Mouse (Mus musculus): ENCODE data around the gene Kcnh8. TPM values are rescaled to one million over a fixed set of nuclear protein-coding genes. Genes with fewer than 3 reads are reported as not detected.

Gene Kcnh8
- 1 to 10 TPM; 3.6 to 3.7 TPM for total RNA-seq (2021)

DNA sequence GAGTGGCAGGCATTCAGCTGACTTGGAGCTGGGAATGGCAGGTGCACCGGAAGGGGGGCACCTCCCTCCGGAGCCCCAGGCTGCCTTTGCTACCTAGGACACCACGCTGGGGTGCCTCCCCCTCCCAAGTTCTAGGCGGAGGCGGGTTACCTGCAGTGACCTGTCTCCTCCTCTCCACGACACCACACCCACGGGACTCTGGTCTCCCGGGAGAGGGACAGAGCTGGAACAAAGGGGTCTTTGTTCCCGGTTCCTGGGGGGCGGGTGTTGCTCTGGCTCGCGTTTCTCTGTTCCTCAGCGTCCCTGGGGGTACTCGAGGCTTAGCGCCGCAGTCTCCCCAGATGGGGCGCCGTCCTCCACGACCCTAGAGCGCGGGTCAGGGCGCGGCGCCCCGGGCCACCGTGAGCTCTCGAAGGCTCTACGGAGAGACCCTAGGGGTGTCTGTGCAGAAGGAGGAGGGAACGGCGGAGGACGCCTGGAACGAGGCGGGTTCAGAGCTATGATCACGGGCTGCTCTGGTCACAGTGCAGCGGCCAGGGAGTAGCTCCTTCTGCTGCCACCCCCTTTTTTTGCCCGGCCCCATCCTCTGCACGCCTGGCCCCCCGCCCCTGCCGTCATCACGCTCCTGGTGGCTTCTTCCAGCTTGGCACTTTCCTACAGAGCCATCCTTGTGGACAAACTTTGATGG lies at the start of gene Kcnh8:
Gene Kcnh8, plus strand, starts transcription at position 617 of the 688 bp plus-strand sequence.
- intact Hi-C loops (cut with DNase I) = no loop called here
- DNase-seq = peak; percentile 64

GRCm38 (mm10) chr17:52559961-52560720 lies 42.4 kb upstream of the Kcnh8 start:
- intact Hi-C loops (cut with DNase I) = loop anchor here (5.0 kb wide), 1 partner anchor 1272 kb away; no protein-coding TSS in a partner anchor
- peak; percentile 35 for DNase-seq

DNA sequence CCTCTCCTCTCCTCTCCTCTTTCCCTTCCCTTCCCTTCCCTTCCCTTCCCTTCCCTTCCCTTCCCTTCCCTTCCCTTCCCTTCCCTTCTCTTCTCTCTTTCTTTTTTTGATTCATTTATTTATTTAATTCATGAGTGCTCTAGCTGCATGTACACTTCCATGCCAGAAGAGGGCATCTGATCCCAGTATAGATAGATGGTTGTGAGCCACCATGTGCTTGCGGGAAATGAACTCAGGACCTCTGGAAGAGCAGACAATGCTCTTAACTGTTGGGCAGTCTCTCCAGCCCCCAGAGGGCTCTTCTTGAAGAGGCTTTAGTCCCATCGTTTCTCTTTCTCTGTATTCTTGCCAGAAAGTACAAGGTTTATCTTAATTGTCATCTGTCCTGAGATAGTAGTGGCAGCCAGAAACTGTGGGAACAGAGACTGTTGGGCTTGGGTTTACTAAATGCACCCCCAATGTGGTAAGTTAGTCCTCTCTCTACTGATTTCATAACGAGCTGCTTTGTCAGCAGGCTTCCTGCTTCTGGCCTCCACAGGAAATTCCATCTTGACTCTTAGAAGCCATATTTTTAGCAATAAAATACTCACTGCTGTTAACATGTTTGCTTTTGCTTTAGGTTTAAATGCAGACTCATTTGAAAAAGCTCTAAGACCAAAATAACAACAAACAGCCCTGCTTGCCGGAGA lies 36.9 kb upstream of the Kcnh8 start:
- intact Hi-C loops (cut with DNase I) = loop anchor here (2.0 kb wide), 1 partner anchor 823 kb away; no protein-coding TSS in a partner anchor
- no peak for DNase-seq

- intact Hi-C loops (cut with DNase I) = no loop called here
These were observed 32.8 kb upstream of the Kcnh8 start for GRCm38 (mm10) chr17:52569584-52570270.

DNA sequence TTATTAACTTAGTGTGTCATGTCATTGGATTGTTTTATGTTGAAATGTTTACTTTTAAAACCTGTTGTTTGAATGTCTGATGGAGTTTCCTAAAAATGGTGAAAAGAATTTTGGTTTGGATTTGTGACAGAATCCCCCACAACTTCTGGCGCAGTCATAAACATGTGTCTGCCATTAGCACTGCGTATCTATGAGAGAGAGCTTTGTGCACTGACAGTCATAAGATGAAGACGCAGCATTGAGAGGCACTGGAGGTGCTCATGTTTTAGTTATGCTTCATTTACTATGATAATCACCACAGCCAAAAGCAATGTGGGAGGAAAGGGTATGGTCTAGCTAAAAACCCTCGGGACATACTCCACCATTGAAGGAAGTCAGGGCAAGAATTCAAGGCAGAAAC lies 30.3 kb upstream of the Kcnh8 start:
- DNase-seq = no peak
- intact Hi-C loops (cut with DNase I) = no loop called here

More at GRCm38 (mm10) chr17:52569584-52570270, 32.8 kb upstream of the Kcnh8 start:
- DNase-seq = peak; percentile 20

- intact Hi-C loops (cut with DNase I) = no loop called here
- no peak for DNase-seq
These were observed 10.9 kb upstream of the Kcnh8 start for GRCm38 (mm10) chr17:52591503-52592194.

- DNase-seq = no peak
- intact Hi-C loops (cut with DNase I) = no loop called here
These were observed 3.4 kb upstream of the Kcnh8 start for GRCm38 (mm10) chr17:52599141-52599540.

DNA sequence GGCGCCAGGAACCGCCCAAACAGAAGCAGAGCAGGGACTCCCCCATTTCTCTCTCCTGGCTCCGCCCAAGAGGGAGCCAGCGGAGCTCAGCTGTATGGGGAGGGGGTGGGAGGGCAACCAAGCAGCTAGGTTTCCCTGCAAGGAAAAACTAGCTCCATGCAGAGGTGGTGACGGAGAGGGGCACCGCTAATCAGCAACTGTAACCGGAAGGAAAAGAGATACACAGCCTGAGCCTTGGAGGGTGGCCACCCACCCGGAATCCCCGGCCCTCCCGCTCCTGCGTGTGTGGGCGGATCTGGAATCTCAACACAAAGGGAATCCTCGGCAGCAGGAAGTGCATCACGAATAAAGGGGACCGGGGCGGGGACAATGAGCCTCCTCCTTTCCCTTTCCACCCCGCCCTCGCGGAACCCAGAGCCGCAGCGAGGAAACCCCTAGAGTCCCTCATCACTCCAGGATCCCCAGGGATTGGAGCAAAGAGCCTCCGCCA lies 1.6 kb upstream of the Kcnh8 start:
- peak; percentile 85 for DNase-seq
- intact Hi-C loops (cut with DNase I) = no loop called here

DNA sequence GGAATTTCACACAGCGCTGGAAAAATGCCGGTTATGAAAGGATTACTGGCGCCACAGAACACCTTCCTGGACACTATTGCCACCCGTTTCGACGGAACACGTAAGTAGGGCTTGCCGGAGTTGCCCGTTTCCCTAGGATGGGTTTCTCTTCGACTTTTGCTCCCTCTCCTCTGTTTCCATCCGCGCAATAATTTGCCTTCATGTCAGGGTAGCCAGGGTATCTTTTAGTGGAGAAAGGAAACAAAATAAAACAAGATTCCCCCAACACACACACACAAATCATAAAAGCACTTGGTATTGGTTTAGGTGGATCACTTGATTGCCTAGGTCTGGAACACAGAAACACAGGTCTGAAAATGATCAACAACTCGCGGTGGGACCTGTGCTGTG lies 267 bp downstream of the Kcnh8 start:
- DNase-seq = no peak
- intact Hi-C loops (cut with DNase I) = no loop called here

GRCm38 (mm10) chr17:52603411-52603810 lies 902 bp downstream of the Kcnh8 start:
- no peak for DNase-seq
- intact Hi-C loops (cut with DNase I) = no loop called here

DNA sequence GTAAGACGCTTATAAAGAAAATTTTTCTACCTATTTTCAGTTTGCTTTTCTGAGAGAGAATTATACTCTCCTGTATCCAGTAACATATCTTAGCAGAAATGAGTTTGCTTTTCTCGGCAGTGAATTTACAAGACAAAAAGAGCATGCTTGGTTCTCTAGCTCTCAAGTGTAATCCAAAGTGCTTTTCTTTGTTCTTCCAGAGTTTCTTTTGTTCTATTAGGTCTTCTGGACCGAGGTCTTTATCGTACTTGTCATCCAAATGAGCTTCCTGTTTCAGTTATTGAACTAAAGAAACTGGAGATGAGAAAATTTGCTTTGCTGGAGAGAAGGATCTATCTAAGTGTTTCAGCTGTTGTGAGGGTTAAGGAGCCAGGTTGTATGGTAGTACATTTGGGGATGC lies 8.9 kb downstream of the Kcnh8 start:
- DNase-seq = no peak
- intact Hi-C loops (cut with DNase I) = no loop called here

DNA sequence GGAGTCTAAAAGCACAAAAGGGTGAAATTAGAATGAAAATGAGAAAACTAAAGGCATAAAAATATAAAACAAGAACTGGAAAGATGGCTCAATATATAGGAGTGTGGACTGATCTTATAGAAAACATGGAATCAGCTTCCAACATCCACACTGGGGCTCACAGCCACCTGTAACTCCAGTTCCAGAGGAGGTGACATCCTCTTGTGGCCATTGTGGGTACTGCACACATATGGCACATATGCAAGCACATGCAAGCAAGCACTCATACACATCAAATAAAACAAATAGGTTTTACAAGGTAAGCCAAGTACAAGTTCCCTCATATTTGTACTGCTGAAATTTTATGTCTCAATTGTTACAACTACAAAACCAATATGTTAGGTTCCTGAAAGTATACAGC lies 46.7 kb downstream of the Kcnh8 start:
- intact Hi-C loops (cut with DNase I) = no loop called here
- DNase-seq = peak; percentile 13

DNA sequence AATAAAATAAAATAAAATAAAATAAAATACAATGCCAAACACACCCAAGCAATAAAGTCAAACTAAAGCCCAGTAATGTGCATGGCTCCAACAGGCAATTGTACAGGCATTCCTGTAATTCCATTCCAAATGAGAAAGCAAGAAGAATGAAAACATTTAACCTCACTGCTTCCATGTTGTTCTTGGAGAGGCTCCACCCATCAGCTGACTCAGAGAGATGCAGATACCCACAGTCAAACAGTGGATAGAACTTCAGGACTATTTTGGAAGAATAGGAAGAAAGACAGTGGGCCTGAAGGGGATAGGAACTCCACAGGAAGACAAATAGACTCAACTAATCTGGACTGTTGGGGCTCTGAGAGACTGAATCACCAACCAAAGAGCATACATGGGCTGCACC lies 89.5 kb downstream of the Kcnh8 start:
- DNase-seq = no peak
- intact Hi-C loops (cut with DNase I) = no loop called here

DNA sequence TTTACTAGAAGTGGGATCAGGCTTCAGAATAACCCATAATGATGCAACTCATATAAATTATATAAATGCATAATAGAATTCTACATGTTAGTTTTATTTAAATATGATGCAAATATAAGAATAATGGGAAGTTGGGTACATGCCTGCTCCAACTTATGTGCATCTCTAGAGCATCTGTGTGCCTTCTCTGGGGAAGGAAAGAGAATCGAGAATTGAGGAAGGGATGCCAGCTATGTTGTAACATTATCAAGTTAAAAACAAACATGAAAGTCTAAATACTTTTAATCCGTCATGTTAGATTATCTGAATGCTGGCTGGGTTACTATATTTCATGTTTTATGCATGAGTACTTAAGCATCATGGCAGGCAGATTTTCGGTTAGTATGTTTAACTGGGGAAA lies 99.4 kb downstream of the Kcnh8 start:
- intact Hi-C loops (cut with DNase I) = no loop called here

GRCm38 (mm10) chr17:52712319-52712718 lies 109.8 kb downstream of the Kcnh8 start:
- intact Hi-C loops (cut with DNase I) = no loop called here
- DNase-seq = no peak

More for the DNA sequence above, 99.4 kb downstream of the Kcnh8 start:
- DNase-seq = no peak

DNA sequence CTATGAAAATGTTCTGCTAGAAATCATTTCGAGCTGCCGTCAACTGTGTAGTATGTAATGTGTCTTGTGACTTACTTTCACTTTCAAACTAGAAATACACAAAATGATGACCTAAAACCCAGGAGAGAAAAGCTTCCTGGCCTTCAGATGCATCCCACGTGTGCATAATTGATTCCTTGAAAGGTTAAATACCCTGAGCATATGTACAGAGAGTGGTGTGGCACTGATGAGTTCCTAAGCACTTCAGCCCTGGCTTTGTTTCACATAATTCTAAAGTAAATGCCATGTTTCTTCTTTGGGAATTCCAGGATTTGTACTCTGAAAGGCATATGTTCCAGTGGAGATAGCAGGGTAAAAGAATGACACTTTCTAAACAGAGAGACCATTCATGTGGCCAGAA lies 119.7 kb downstream of the Kcnh8 start:
- DNase-seq = no peak
- intact Hi-C loops (cut with DNase I) = no loop called here

DNA sequence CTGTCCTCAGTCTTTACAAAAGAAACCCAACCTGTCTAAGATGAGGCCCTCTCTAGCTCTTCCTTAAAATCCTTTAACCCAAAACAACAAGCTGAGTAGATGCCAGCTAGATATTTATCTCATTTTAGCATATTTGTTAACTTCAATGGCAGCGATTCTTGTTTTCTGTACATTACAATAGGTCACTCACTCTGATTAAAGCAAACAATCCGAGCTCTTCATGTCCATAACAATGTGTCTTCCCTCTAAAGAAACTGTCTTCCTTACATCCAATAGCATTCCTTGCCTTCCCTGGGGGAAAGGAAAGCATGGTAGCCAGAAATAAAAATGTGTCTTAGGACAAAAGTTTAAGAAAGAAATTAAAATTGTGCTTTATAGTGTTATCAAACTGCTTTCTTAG lies 126.3 kb downstream of the Kcnh8 start:
- intact Hi-C loops (cut with DNase I) = no loop called here
- no peak for DNase-seq

DNA sequence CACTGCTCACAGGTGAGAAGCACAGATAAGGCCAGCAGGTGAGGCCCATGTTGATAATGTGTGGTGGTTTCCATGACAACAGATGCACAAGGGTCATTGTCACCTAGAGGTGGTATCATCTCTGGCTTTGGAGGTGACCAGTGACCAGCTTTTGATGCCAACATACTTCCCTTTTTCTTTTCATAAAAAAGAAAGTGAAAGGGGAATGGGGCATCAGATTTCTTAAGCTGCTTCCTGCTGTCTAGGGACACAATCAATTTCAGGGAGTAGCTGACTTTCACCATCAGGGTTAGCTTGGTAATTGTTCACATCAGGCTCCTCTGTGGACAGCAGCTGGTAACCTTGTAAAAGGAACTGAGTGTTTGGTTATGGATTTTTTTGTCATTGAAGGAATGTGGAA lies 135.9 kb downstream of the Kcnh8 start:
- DNase-seq = no peak
- intact Hi-C loops (cut with DNase I) = no loop called here

DNA sequence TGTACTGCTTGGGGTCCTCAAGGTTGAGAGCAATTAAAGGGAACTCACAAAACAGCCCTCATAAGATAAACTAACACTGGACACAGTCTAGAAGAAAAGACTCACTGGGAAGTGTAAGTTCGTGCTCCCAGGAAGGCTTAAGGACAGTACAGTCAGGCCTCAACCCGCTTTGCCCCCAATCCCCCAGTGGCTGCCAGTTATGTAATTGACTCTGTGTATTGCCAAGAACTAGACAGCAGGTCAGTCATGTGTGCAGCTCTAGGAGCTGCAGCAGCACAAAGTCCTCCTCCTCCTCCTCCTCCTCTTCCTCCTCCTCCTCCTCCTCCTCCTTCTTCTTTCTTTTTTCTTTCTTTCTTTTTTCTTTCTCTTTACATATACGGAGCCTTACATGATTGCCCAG lies 185.6 kb downstream of the Kcnh8 start:
- DNase-seq = peak; percentile 6
- intact Hi-C loops (cut with DNase I) = no loop called here

GRCm38 (mm10) chr17:52804463-52804862 lies 202.0 kb downstream of the Kcnh8 start:
- intact Hi-C loops (cut with DNase I) = no loop called here
- DNase-seq = no peak

Data from left cerebral cortex, postnatal 4 days (tissue).